Mouse (Mus musculus) cerebellum, adult 18-20 months (tissue): ENCODE measurements around the gene Cd151.

Experiments
- DNase-seq, 2 experiments: peaks; one replicate each; pipeline ENCODE4 v3.0.0; 2021

The Cd151 gene

DNA sequence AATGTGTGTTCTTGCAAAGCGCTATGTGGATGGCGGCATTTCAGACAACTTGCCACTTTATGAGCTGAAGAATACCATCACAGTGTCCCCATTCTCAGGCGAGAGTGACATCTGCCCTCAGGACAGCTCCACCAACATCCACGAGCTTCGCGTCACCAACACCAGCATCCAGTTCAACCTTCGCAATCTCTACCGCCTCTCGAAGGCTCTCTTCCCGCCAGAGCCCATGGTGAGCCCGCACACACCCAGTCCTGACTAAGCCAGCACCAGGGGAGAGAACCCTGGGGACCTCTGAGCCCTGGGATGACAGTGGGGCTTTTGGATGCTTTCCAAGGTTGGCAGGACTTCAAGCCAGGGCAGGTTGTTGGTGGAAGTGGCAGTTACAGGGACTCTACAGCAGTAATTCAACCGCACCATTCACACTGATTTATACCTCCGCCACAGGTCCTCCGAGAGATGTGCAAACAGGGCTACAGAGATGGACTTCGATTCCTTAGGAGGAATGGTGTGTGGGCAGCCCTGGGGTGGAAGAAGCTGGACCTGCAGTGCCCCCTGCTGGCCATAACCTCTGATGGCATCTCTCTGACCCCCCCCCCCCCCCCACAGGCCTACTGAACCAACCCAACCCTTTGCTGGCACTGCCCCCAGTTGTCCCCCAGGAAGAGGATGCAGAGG, 9.1 kb upstream of the Cd151 start:
- DNase-seq, result peak; percentile 59 to 74

DNA sequence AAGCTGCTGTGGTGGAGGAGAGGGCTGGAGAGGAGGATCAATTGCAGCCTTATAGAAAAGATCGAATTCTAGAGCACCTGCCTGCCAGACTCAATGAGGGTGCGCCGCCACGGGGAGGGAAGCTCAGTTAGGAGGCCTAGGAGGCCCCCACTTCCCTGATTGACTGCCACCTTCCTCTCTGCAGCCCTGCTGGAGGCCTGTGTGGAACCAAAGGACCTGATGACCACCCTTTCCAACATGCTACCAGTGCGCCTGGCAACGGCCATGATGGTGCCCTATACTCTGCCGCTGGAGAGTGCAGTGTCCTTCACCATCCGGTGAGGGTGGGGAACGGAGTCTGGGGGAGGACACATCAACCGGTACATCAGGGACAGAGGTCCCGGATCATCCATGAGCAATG, 8.5 kb upstream of the Cd151 start:
- DNase-seq, result no peak

DNA sequence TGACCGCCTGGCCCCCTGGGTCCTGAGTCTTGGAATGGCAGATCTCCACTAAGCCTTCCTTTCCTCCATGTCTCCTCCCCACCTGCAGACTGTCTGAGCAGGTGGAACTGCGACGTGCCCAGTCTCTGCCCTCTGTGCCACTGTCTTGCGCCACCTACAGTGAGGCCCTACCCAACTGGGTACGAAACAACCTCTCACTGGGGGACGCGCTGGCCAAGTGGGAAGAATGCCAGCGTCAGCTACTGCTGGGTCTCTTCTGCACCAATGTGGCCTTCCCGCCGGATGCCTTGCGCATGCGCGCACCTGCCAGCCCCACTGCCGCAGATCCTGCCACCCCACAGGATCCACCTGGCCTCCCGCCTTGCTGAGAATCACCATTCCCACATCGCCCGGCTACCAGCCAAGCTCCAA, 7.9 kb upstream of the Cd151 start:
- peak; percentile 76 to 81 for DNase-seq

DNA sequence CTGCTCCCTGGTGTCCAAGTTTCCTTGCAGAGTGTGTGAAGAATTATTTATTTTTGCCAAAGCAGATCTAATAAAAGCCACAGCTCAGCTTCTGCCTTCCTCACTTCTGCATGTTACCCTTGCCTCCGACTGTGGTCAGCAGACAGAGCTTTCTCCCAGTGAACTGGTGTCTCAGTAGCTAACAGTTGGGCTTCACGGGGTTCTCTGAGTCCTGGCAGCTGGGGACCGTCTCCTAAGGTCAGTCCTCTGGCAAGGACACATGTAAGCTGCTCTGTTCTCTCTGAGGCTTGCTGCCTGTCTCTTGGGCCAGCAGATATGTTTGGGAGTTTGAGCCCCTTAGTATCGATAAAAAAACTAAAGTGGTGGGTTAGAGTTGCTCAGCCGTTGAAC, 7.2 kb upstream of the Cd151 start:
- DNase-seq, result peak in 1 of 2 experiments; percentile 41

DNA sequence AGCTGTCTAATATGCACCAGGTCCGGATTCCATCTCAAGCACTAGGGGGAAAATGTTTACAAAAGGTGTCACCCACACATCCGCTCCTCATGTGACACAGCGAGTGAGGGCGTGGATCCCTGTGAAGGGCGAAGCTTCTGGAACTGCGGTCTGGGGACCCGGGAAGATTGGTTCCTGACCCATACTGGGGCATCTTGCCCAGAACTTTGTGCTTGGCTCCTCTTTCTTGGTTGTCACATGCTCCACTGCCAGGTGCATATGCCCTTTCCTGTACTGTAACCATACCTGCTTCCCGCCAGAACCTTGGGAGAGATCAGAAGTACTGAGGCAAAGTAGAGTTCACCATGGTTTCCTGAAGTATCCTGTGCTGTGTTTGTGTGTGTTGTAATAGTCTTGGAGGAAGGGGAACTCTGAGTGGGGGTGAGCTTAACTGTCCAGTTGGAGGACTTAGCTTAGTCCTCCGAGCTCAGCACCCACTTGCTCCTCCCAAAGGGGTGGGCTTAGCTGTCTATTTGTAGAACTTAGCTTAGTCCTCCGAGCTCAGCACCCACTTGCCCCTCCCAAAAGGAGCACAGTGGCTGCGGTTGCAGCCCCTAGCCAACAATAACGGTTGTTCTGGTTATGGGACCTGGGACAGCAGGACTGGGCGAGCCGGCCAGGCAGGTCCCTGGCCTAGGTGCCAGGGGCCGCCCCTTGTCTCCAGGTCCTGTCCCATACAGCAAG, 6.6 kb upstream of the Cd151 start, which contains the start of gene Cracr2b:
Gene Cracr2b (plus strand): TSS at position 704 of the 723 bp plus-strand sequence.
- DNase-seq, result peak; percentile 38 to 48

DNA sequence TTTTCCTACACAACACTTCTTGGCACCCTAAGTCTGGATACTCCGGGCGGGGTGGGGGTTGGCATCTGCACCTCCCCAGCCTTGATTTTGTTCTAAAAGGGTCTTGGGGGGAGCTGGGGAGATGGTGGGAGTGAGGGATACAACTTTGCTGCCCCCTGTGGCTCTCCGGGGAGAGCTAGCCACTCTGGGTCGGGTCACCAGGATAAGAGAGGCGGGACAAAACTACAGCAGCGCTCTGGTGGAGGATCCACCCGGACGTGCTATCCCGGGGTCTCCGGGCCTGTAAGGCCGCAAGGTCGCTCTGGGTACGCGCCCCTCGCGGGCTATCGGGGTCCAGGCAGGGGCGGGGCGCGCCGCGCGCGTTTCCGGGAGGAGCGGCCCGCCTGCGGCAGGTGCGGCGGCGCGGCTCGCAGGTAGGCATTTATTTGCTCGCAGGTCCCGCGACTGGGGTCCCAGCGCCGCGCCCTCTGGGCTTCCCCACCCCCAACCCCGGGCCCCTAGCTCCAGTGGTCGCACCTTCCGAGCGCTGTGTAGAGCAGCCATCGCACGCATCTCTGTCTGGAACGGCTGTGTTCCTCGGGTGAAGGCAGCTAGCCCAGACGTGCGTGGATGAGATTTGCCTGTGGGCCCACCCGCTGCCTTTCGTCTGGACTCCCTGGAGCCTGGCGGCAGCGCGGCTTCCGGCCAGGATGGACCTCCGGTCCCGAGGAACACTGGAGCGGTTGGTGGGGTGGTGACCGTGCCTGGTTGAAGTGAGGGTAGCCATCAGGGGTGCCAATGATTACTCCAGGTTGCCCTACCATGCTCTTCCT, 5.5 kb upstream of the Cd151 start:
- DNase-seq, result peak; percentile 34 to 44

DNA sequence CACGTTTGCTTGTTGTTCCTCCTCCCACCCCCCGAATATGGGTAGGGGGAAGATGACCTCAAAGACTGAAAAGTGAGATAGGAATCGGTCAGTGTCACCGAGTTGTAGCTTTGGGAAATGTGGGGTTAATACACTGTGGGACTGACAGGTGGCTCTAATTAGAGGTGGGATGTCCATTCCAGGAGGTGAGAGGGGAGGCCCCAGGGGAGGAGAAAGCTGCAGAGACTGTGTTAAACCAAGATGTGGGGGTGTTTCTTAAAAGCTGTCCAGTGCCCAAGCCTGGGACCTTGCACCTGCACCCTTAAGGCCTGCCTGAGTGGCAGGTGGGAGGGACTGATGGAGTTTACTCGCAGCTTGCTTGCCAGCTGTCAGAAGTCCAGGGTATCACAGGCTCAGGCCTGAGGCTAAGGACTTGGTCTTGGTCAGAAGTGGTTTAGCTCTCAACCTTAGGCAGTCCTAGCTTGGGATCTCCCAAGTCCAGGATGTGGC, 4.8 kb upstream of the Cd151 start:
- DNase-seq, result peak; percentile 33 to 38

DNA sequence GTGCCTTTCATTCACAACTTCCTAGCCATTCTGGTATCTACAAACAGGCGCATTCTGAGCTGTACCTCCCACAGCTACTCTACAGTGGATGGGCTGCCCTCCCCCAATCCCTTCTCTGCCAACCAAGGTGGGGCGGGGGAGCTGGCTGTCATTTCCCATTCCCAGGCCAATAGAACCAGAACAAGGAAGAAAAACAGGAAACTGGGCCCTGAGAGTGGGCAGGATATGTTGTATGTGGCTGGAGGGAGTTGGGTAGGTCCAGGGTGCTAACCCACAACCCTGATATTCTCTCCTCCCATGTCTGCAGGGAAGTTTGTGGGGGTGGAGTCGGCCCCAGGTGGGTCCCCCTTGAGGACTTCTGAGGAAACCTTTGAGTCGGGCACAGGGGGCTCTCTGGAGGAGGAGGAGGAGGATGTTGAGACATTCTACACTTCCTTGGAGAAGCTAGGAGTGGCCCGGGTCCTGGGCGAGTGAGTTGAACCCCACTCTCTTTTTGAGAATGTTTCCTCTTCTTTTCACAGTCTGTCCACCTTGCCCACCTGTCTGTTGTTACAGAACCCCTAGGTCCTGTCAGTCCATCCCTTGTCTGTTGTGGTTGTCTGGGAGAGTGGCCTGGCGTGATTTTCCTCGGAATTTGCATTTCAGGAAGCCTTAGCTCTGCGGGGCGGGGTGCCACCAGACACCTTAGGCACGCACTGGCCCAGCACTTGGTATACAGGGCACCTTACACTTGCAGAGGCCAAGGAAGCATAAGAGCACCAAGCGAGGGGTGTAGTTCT, 3.2 kb upstream of the Cd151 start:
- DNase-seq, result peak; percentile 9 to 13

DNA sequence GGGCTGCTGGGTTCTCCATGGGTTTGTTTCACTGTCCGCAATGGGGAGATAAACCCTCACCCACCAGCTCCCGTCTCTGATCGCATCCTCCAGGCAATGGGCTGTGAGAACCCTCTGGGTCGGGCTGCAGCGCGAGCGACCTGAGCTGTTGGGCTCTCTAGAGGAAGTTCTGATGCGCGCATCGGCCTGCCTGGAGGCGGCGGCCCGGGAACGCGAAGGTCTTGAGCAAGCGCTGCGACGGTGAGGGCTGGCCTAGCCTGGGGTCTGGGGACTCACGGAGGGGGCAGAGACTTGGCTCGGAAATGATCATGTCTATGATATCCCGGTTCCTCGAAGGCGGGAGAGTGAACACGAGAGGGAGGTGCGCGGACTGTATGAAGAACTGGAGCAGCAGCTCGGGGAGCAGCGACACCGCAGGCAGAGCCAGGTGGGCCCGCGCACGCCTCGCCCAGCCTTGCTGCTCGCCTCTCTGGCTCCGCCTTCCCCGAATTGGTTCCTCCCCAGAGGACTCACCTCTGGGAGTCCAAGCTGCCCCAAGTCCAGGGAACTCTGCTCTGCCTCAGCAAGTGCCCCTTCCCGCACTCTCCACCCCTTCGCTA, 2.5 kb upstream of the Cd151 start:
- peak; percentile 23 to 32 for DNase-seq

DNA sequence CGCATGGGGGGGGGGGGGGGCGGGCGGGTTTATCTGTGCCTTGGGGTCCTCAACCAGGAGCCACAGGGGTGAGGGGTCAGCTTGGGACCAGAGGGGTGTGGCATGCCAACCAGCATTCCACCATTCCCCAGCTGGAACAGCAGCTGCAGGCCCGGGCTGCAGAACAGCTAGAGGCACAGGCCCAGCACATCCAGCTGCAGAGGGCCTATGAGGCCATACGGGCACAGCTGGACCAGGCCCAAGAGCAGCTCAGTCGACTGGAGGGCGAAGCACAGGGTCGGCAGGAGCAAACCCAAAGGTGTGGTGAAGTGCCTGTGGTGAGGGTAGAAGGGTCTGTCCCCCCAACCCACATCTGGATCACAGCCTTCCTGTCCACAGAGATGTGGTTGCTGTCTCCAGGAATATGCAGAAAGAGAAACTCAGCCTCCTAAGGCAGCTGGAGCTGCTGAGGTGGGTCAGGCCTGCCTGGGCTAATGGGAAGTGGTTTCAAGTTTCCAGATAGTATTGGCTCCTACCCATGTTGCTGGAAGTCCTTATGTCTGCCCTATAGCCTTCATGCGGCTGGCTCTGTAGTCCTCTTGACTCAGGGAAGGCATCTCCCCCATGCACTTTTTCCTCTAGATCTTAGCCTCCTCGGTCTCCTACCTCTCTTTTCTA, 1.7 kb upstream of the Cd151 start:
- DNase-seq, result peak; percentile 13 to 22

DNA sequence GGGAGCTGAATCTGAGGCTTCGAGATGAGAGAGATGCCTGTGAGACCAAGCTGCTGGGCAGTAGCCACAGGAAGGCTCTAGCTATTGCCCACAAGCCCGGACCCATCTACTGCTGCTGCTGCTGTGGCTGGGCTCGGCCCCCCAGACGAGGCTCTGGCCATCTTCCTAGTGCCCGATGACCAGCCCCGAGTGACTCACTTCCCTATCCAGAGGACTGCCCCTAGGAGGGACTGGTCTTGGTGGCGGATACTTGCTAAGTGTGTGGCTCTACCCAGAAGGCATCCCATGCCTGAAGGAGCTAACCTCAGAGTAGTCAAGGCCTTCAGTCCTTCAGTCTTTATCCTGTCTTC, 1.2 kb upstream of the Cd151 start:
- peak in 1 of 2 experiments; percentile 25 for DNase-seq

DNA sequence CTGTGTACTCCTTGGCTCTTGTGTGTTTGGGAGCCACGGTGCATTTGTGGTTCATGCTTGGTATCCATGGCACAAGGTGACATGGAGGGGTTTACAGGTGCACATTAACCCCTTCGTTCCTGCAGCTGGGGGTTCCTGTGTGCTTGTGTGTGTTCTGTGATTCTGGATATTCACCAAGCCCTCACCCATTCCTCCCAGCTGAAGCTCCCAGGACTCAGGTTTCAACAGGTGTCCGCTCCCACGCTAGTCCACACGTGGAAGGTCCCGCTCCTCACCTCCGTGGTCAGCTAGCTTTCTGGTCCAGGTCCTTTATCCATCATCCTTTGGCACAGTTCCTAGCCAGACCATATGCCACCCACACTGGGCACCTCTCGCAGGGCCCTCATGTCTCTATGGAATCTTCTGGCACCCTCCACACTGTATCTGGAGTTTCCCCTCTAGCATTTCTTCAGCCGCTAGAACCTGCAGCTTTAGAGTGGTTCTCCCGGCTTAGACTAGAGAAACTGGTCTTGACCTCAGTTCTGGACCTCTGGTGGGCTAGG, 514 bp upstream of the Cd151 start:
- DNase-seq, result peak; percentile 35 to 36

DNA sequence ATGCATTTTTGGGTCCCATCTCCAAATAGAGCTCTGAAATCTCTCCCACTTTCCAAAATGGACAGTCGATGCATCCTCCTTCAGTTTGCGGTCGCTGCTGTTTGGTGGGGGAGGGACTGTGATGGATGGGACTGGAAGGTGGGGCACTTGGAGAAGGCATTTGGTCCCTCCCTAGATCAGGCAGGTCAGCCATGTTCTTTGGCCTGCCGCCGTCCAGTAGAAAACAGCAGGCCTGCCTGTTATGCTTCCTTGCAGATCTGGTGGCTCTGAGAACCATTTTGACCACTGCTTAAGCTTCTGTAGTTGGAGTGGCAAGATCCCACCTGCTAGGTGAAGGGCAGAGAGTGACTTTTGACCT, 951 bp downstream of the Cd151 start:
- no peak for DNase-seq

DNA sequence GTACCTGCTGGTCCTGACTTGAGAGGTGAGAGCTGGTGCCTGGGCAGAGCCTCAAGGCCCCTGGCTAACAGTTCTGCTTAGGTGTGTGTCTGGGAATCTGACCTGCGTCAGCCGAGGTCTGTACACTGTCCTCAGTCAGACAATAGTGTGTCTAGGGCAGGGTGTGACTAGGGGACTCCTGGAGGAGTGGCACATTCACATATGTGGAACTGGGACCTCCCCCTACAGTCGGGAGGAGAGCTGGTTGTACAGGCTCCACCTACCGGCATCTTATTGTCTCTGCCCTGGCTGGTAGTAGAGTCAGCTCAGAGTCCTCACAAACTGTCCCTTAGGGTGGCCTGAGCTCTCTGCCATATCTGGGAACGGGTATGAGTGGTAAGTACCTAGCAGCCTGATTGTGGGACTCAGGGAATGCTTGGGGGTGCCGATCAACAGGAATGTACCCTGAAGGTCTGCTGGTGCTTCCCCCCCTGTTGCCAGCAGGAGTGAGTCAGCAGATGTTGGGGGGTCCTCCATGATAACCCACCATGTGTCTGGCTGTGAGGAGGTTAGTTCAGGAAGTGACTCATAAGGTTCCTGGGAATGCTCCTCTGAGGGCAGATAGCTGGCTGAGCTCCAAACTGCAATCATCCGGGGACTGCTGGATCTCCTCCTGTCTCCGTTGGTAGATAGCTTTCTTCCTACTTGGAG, 1.5 kb downstream of the Cd151 start:
- DNase-seq, result peak; percentile 56 to 69

DNA sequence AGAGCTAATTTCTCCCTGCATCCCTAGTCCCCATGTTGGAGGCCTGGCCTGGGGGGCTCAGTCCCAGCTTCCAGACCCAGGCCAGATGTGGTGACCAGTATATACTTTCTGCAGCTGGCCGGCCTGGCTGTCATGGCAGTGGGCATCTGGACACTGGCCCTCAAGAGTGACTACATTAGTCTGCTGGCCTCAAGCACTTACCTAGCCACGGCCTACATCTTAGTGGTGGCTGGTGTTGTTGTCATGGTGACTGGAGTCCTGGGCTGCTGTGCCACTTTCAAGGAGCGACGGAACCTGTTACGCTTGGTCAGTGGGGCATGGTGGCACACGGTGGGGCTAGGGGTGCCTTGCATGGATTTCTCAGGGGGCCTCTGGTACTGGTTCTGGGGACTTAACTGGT, 2.2 kb downstream of the Cd151 start:
- DNase-seq, result no peak

DNA sequence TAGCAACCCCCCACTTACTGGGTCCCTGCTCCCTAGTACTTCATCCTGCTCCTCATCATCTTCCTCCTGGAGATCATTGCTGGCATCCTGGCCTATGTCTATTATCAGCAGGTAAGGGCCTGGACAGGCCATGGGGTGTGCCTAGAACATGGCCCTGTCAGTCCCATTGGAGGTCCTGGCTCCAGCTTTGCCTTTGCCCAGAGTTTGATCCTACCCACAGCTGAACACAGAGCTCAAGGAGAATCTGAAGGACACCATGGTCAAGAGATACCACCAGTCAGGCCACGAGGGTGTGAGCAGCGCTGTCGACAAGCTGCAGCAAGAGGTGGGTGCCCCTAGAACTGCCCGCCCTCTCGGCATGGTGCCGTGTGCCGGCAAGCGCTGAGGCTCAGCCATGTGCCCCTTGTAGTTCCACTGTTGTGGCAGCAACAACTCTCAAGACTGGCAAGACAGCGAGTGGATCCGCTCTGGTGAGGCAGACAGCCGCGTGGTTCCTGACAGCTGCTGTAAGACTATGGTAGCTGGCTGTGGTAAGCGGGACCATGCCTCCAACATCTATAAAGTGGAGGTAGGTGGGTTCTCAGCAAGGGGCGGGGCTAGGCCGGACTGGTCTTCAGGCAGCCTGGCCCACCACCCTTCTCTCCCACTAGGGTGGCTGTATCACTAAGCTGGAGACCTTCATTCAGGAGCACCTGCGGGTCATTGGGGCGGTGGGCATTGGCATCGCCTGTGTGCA, 2.9 kb downstream of the Cd151 start:
- peak; percentile 19 to 22 for DNase-seq

DNA sequence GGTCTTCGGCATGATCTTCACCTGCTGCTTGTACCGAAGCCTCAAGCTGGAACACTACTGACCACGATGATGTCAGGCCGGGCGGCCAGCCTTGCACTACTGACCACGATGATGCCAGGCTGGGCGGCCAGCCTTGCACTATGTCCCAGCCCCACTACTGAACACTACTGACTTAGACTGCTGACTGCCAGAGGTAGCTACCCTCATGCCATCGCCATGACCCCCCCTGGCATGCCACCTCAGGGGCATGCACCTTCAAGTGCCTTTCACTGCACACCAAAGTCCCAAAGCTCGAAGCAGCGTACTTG, 3.4 kb downstream of the Cd151 start:
- DNase-seq, result peak in 1 of 2 experiments; percentile 4

DNA sequence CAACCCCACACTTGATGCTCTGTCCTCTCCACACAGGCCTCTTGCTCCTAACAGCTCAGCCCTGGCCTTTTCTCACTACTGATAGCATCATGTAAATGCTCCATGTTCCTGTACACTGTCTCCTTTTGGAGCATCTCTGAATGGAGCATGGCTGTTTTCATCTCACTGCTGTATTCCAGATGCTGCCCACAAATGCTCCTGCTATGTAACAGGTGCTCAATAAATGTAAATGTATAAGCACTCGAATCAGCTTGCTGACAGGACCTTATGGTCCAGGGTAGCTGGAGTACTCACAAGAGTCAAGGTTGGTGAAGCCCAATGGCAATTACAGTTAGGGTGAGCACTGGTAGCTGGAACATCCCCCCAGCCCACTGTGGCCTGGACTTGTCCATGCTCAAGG, 4.0 kb downstream of the Cd151 start:
- DNase-seq, result no peak

DNA sequence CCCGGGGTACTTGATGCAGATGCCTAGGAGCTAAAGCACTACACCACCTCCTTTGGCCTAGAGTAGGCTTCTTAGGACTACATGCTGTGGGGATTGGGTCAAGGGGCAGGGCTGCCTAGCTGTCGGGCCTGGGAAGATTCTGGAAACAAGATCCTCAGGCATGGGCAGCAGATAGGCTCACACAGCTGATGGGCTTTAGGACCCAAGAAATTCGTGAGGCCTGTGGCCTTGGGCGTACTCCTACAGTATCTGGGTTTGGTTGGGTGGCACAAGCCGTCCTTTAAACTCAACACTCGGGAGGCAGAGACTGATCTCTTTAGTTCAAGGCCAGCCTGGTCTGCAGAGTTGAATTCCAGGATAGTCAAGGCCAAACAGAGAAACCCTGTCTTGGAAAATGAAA, 5.0 kb downstream of the Cd151 start:
- DNase-seq, result no peak

DNA sequence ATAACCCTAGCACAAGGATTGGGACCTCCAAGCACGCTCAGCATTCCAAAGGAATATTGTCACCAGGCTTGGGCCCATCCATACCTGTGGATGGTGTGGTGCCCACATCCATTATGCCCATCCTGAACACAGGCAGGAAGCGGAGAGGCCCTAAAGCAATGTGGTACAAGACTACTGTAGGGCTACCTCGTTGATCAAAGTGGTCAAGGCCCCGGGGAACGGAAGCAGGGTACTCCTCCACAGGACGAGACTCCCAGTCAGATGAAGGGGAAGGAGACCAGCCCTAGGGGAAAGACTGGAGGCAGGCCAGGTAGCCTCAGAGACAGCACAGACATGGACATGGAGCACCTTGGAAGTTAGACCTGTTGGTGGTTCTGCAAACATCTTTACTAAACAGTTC, 5.6 kb downstream of the Cd151 start:
- DNase-seq, result no peak
